Mouse (Mus musculus): ENCODE measurements at regions not wholly inside any gene's neighbourhood (a gene's known extent, or its start where the extent isn't known, plus 50 kb on each side); places are given as distances from the start of the nearest gene placed in this dataset.

GRCm38 (mm10) chr6:103209202-103209601 lies 301.2 kb upstream of the Chl1 start:
- Histone ChIP-seq H3K4me3 (no peak overlapping the region), H3K4me2 (no peak overlapping the region), H3K9ac (no peak overlapping the region), H3K4me1 (replicated peaks) (peaks cover 12% of the 10 kb centered on the region; the same call in 1 of the 2 replicates), H3K36me3 (no peaks in the 10 kb centered on the region), H3K27me3 (no peaks in the 10 kb centered on the region), H3K27ac (replicated peaks) (no peak overlapping the region), H3K9me3 (no peaks in the 10 kb centered on the region)
- peak; percentile 50; the same call in 1 of the 2 replicates for ATAC-seq (ENCODE audit: low read depth)

GRCm38 (mm10) chr6:103213160-103213559 lies 297.2 kb upstream of the Chl1 start:
- Histone ChIP-seq H3K4me1 (replicated peaks) (peaks cover 12% of the 10 kb centered on the region; the same call in 1 of the 2 replicates), H3K27ac (replicated peaks) (no peak overlapping the region), H3K9ac (no peak overlapping the region), H3K27me3 (no peaks in the 10 kb centered on the region), H3K4me3 (no peak overlapping the region), H3K9me3 (no peaks in the 10 kb centered on the region), H3K4me2 (no peak overlapping the region), H3K36me3 (no peaks in the 10 kb centered on the region)
- peak; percentile 53; the same call in 1 of the 2 replicates for ATAC-seq (ENCODE audit: low read depth)
- 50% methylated on average over 6 of the region's 6 CpGs for WGBS

GRCm38 (mm10) chr6:103236896-103237295 lies 273.5 kb upstream of the Chl1 start:
- no peak for ATAC-seq (ENCODE audit: low read depth)
- Histone ChIP-seq H3K9me3 (no peaks in the 10 kb centered on the region), H3K9ac (no peak overlapping the region), H3K4me2 (no peak overlapping the region), H3K4me1 (replicated peaks) (no peaks in the 10 kb centered on the region), H3K27ac (replicated peaks) (no peak overlapping the region), H3K36me3 (no peaks in the 10 kb centered on the region), H3K27me3 (no peaks in the 10 kb centered on the region), H3K4me3 (no peak overlapping the region)

DNA sequence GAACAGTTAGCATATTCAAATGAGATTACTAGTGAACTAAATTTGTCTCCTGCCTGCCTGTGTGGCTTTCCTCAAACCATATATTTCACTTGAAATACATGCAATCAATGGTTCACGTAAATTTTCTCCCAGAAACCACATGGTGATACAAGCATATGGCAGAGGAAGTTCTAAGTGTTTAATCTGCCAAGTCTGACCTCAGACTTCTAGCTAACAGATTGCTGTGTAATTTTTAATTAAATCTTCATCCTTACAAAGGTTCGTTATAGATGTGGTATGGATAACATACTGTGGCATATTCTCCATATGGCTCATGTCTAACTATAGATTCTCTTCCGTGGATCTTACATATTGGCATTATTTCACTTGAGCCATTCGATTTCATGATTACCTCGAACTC lies 241.4 kb upstream of the Chl1 start:
- Histone ChIP-seq H3K27ac (replicated peaks) (no peak overlapping the region), H3K9me3 (no peaks in the 10 kb centered on the region), H3K27me3 (no peaks in the 10 kb centered on the region), H3K4me3 (no peak overlapping the region), H3K36me3 (no peaks in the 10 kb centered on the region), H3K9ac (no peak overlapping the region), H3K4me1 (replicated peaks) (no peaks in the 10 kb centered on the region), H3K4me2 (no peak overlapping the region)
- no peak for ATAC-seq (ENCODE audit: low read depth)
- 84% methylated on average over 5 of the region's 5 CpGs for WGBS

GRCm38 (mm10) chr6:103272216-103272615 lies 238.2 kb upstream of the Chl1 start:
- Histone ChIP-seq H3K36me3 (no peaks in the 10 kb centered on the region), H3K9me3 (no peaks in the 10 kb centered on the region), H3K4me2 (no peak overlapping the region), H3K27ac (replicated peaks) (no peak overlapping the region), H3K4me1 (replicated peaks) (no peaks in the 10 kb centered on the region), H3K4me3 (no peak overlapping the region), H3K9ac (no peak overlapping the region), H3K27me3 (no peaks in the 10 kb centered on the region)
- WGBS, result 75% methylated on average over 3 of the region's 3 CpGs
- ATAC-seq (ENCODE audit: low read depth), result no peak

DNA sequence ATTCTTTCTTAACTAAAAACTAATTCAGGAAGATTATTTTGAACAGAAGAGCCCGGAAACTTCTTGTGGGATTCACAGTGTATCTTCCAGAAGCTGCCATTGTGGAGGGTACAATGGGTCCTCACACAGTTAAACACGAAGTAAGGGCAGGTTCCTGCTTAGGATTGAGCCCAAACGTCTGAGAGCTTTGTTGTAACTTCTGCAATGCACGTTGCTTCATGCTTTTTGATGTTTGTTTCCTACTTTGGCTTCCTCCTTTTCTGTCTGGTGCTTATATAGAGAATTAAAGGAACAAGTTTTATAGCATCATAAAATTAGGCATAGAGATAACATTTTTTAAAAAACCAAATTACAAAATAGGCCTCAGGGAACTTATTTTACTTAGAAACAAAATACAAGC lies 235.3 kb upstream of the Chl1 start:
- WGBS, result 67% methylated on average over 4 of the region's 4 CpGs
- no peaks in the 10 kb centered on the region for H3K36me3 ChIP-seq
- no peak overlapping the region for H3K4me2 ChIP-seq
- H3K4me3 ChIP-seq, result no peak overlapping the region
- H3K4me1 ChIP-seq (replicated peaks), result no peaks in the 10 kb centered on the region
- no peak for ATAC-seq (ENCODE audit: low read depth)
- H3K9me3 ChIP-seq, result no peaks in the 10 kb centered on the region
- H3K27ac ChIP-seq (replicated peaks), result no peak overlapping the region
- no peaks in the 10 kb centered on the region for H3K27me3 ChIP-seq
- no peak overlapping the region for H3K9ac ChIP-seq

DNA sequence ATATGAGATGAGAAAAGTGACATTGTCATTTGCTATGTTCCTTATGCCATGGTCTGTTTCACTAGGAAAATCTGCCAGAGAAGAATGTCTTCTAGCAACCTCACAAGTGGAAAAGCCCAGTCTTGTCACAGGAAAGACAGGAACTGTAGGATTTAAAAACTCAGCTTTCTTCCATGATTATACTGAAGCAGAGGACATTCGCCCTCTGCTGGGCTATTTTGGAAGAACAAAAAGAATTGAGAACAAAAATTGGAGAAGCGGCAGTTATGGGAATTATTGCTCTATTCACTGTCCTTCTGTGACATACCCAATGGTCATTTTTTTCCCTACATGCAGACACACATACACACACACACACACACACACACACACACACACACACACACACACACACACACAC lies 234.9 kb upstream of the Chl1 start:
- no peak overlapping the region for H3K9ac ChIP-seq
- H3K27me3 ChIP-seq, result no peaks in the 10 kb centered on the region
- no peak overlapping the region for H3K4me3 ChIP-seq
- WGBS, result 33% methylated on average over 2 of the region's 2 CpGs
- H3K27ac ChIP-seq (replicated peaks), result no peak overlapping the region
- no peaks in the 10 kb centered on the region for H3K4me1 ChIP-seq (replicated peaks)
- H3K9me3 ChIP-seq, result no peaks in the 10 kb centered on the region
- H3K36me3 ChIP-seq, result no peaks in the 10 kb centered on the region
- no peak overlapping the region for H3K4me2 ChIP-seq
- no peak for ATAC-seq (ENCODE audit: low read depth)

- no peaks in the 10 kb centered on the region for H3K27me3 ChIP-seq
- no peak overlapping the region for H3K4me2 ChIP-seq
- no peak for ATAC-seq (ENCODE audit: low read depth)
- no peaks in the 10 kb centered on the region for H3K4me1 ChIP-seq (replicated peaks)
- H3K9ac ChIP-seq, result no peak overlapping the region
- no peaks in the 10 kb centered on the region for H3K36me3 ChIP-seq
- no peak overlapping the region for H3K4me3 ChIP-seq
- H3K27ac ChIP-seq (replicated peaks), result no peak overlapping the region
- no peaks in the 10 kb centered on the region; the same call in 1 of the 2 replicates for H3K9me3 ChIP-seq
- 86% methylated on average over 6 of the region's 6 CpGs for WGBS
These were observed 214.4 kb upstream of the Chl1 start for GRCm38 (mm10) chr6:103296015-103296414.

GRCm38 (mm10) chr6:103306420-103307249 lies 203.8 kb upstream of the Chl1 start:
- Histone ChIP-seq H3K4me1 (replicated peaks) (peaks cover 11% of the 10 kb centered on the region), H3K27ac (replicated peaks) (peak overlapping the region; percentile 76), H3K4me3 (no peak overlapping the region), H3K9me3 (no peaks in the 10 kb centered on the region), H3K36me3 (no peaks in the 10 kb centered on the region), H3K4me2 (no peak overlapping the region), H3K27me3 (no peaks in the 10 kb centered on the region), H3K9ac (peak overlapping the region; percentile 10; the same call in 1 of the 2 replicates)
- ATAC-seq (ENCODE audit: low read depth), result peak; percentile 69
- WGBS, result 44% methylated on average over 8 of the region's 8 CpGs

DNA sequence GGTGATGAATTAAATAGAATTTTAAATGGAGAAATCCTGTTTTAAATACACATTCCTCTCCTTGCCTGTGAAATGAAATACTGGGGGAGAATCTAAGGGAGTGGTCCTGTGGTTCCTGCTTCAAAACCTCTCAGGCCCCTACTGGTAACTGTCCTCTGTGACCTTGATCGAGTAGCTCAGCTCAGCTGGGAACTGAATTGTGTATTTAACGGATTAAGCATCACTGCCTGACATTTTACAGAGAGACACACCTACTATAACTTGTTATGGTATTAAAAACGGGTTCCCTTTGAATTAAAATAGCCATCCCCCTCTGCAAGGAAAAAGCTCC lies 203.2 kb upstream of the Chl1 start:
- peak overlapping the region; percentile 10 for H3K9ac ChIP-seq

GRCm38 (mm10) chr6:103312149-103312548 lies 198.2 kb upstream of the Chl1 start:
- no peak overlapping the region for H3K4me2 ChIP-seq
- ATAC-seq (ENCODE audit: low read depth), result peak; percentile 41; the same call in 1 of the 2 replicates
- H3K4me1 ChIP-seq (replicated peaks), result peaks cover 15% of the 10 kb centered on the region
- H3K27me3 ChIP-seq, result no peaks in the 10 kb centered on the region
- peak overlapping the region; percentile 70 for H3K27ac ChIP-seq (replicated peaks)
- WGBS, result 44% methylated on average over 6 of the region's 6 CpGs
- H3K4me3 ChIP-seq, result no peak overlapping the region
- H3K36me3 ChIP-seq, result no peaks in the 10 kb centered on the region
- H3K9me3 ChIP-seq, result no peaks in the 10 kb centered on the region
- no peak overlapping the region for H3K9ac ChIP-seq

More for the DNA sequence above, 203.2 kb upstream of the Chl1 start:
- Histone ChIP-seq H3K27me3 (no peaks in the 10 kb centered on the region), H3K27ac (replicated peaks) (peak overlapping the region; percentile 76), H3K9me3 (no peaks in the 10 kb centered on the region), H3K4me3 (no peak overlapping the region), H3K4me1 (replicated peaks) (peaks cover 15% of the 10 kb centered on the region), H3K4me2 (no peak overlapping the region), H3K36me3 (no peaks in the 10 kb centered on the region)
- 15% methylated on average over 3 of the region's 3 CpGs for WGBS
- peak; percentile 58 for ATAC-seq (ENCODE audit: low read depth)

GRCm38 (mm10) chr6:103312935-103313334 lies 197.5 kb upstream of the Chl1 start:
- Histone ChIP-seq H3K9ac (no peak overlapping the region), H3K4me3 (no peak overlapping the region), H3K27me3 (no peaks in the 10 kb centered on the region), H3K9me3 (no peaks in the 10 kb centered on the region), H3K4me1 (replicated peaks) (peaks cover 14% of the 10 kb centered on the region; the same call in 1 of the 2 replicates), H3K4me2 (no peak overlapping the region), H3K36me3 (no peaks in the 10 kb centered on the region), H3K27ac (replicated peaks) (peak overlapping the region; percentile 18)
- no peak for ATAC-seq (ENCODE audit: low read depth)
- 40% methylated on average over 5 of the region's 5 CpGs for WGBS

GRCm38 (mm10) chr6:103318081-103318480 lies 192.3 kb upstream of the Chl1 start:
- Histone ChIP-seq H3K27me3 (no peaks in the 10 kb centered on the region), H3K36me3 (no peaks in the 10 kb centered on the region), H3K9me3 (no peaks in the 10 kb centered on the region), H3K4me3 (no peak overlapping the region), H3K27ac (replicated peaks) (no peak overlapping the region), H3K4me2 (no peak overlapping the region), H3K9ac (no peak overlapping the region), H3K4me1 (replicated peaks) (peaks cover 9% of the 10 kb centered on the region; the same call in 1 of the 2 replicates)
- 21% methylated on average over 6 of the region's 6 CpGs for WGBS
- no peak for ATAC-seq (ENCODE audit: low read depth)
